Mouse (Mus musculus): ENCODE measurements around the gene Ube4b. TPM values are rescaled to one million over a fixed set of nuclear protein-coding genes. Genes with fewer than 3 reads are reported as not detected.

The Ube4b gene
- total RNA-seq, 2 experiments from 2014 or later: 53.6 to 60.2 TPM

GRCm38 (mm10) chr4:149345873-149346272 lies 80.7 kb downstream of the Ube4b start:
- peak in 1 of 2 experiments; percentile 59 for DNase-seq

GRCm38 (mm10) chr4:149344311-149344710 lies 82.2 kb downstream of the Ube4b start:
- DNase-seq: peak; percentile 30 to 36
- intact Hi-C loops (cut with DNase I): no loop called here

More at GRCm38 (mm10) chr4:149345873-149346272, 80.7 kb downstream of the Ube4b start:
- intact Hi-C loops (cut with DNase I): no loop called here

GRCm38 (mm10) chr4:149340680-149341079 lies 85.9 kb downstream of the Ube4b start:
- intact Hi-C loops (cut with DNase I): no loop called here
- no peak for DNase-seq

- intact Hi-C loops (cut with DNase I): no loop called here
- no peak for DNase-seq
Measured at GRCm38 (mm10) chr4:149339426-149340214, 86.9 kb downstream of the Ube4b start.

- intact Hi-C loops (cut with DNase I): no loop called here
- no peak for DNase-seq
Measured at GRCm38 (mm10) chr4:149338137-149338536, 88.4 kb downstream of the Ube4b start.

GRCm38 (mm10) chr4:149337353-149337752 lies 89.2 kb downstream of the Ube4b start:
- intact Hi-C loops (cut with DNase I): no loop called here
- peak; percentile 45 to 50 for DNase-seq

- intact Hi-C loops (cut with DNase I): no loop called here
Measured at GRCm38 (mm10) chr4:149336302-149336701, 90.2 kb downstream of the Ube4b start.

GRCm38 (mm10) chr4:149334881-149335280 lies 91.7 kb downstream of the Ube4b start:
- DNase-seq: no peak

More at GRCm38 (mm10) chr4:149336302-149336701, 90.2 kb downstream of the Ube4b start:
- DNase-seq: no peak

GRCm38 (mm10) chr4:149332726-149333125 lies 93.8 kb downstream of the Ube4b start:
- intact Hi-C loops (cut with DNase I): no loop called here
- DNase-seq: no peak

More at GRCm38 (mm10) chr4:149334881-149335280, 91.7 kb downstream of the Ube4b start:
- intact Hi-C loops (cut with DNase I): no loop called here

- DNase-seq: no peak
- intact Hi-C loops (cut with DNase I): no loop called here
Measured at GRCm38 (mm10) chr4:149330495-149330894, 96.1 kb downstream of the Ube4b start.

- no peak for DNase-seq
- intact Hi-C loops (cut with DNase I): no loop called here
Measured at GRCm38 (mm10) chr4:149328735-149329134, 97.8 kb downstream of the Ube4b start.

GRCm38 (mm10) chr4:149327281-149327680 lies 99.3 kb downstream of the Ube4b start:
- peak in 1 of 2 experiments; percentile 39 for DNase-seq
- intact Hi-C loops (cut with DNase I): no loop called here

- intact Hi-C loops (cut with DNase I): no loop called here
- DNase-seq: peak; percentile 78 to 82
Measured at GRCm38 (mm10) chr4:149325411-149326162, 101.0 kb downstream of the Ube4b start.

GRCm38 (mm10) chr4:149323730-149324129 lies 102.8 kb downstream of the Ube4b start:
- intact Hi-C loops (cut with DNase I): no loop called here
- peak; percentile 66 to 80 for DNase-seq

- no peak for DNase-seq
- intact Hi-C loops (cut with DNase I): no loop called here
Measured at GRCm38 (mm10) chr4:149322718-149323117, 103.8 kb downstream of the Ube4b start.

- intact Hi-C loops (cut with DNase I): no loop called here
- DNase-seq: no peak
Measured at GRCm38 (mm10) chr4:149322286-149322685, 104.3 kb downstream of the Ube4b start.

GRCm38 (mm10) chr4:149319088-149319487 lies 107.5 kb downstream of the Ube4b start:
- intact Hi-C loops (cut with DNase I): no loop called here
- no peak for DNase-seq

GRCm38 (mm10) chr4:149317387-149317786 lies 109.2 kb downstream of the Ube4b start:
- no peak for DNase-seq
- intact Hi-C loops (cut with DNase I): no loop called here

GRCm38 (mm10) chr4:149314275-149314837 lies 112.2 kb downstream of the Ube4b start:
- no peak for DNase-seq
- intact Hi-C loops (cut with DNase I): no loop called here

- intact Hi-C loops (cut with DNase I): no loop called here
- no peak for DNase-seq
Measured at GRCm38 (mm10) chr4:149313558-149314253, 112.8 kb downstream of the Ube4b start.

- intact Hi-C loops (cut with DNase I): no loop called here
- no peak for DNase-seq
Measured at GRCm38 (mm10) chr4:149311996-149312395, 114.6 kb downstream of the Ube4b start.

Data from heart, postnatal 10 days (tissue).